ENCODE assay signal across 8 mouse cellular contexts in the genomic region with DNA sequence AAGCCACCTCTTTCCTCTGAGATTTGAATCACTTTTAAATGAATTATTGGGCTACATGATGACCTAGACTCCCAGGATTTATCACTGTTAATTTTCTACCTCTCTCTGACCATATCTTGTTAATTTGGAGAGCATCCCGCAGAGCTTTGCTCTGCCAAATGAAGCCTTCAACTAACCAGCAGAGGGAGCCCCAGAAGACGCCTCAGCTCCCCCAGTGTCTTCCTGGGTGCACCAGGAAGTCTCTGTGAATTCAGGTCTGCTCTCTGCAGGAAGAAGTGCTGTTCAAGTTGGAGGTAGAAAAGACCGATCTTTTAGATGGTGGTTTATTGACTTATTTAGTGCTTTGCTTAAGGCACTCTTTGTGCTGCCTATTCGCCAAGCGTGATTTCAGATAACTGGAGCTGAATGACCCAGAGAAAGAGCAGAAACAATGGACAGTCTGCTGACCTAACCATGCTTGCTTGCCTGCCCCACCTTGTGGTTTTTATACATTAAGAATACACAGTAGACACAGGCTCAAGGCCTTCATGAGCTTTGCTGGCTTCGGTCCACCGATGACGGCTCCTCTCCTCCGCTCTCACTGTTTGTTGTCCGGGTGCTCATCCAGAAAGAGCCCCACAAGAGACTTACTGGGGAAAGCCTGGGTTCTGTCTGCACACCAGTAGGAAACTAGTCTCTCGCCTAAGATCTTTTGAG. TPM values are rescaled to one million over a fixed set of nuclear protein-coding genes. Genes with fewer than 3 reads are reported as not detected.
A peak's percentile ranks its signal among the peaks of the same experiment; 100 is the strongest.
DNase-seq lines count a peak whose midpoint lies in the region; TF ChIP-seq lines count a peak whose summit lies in the region.

No protein-coding gene starts in this region.

- TF ChIP-seq POLR2A in brain, embryonic 14.5 days (IDR thresholded peaks at IDR 0.05; ENCODE audit: borderline replicate concordance, extremely low read depth, insufficient read depth, insufficient read length, poor library complexity, severe bottlenecking): no peak

- DNase-seq in gastrocnemius, adult 18-20 months (ENCODE audit: low spot score): peak; percentile 18
- no peak for DNase-seq in gastrocnemius, postnatal 25 days
- DNase-seq in right cerebral cortex, adult 2 months (ENCODE audit: low spot score in 2 of 2): peak; percentile 33 to 34
- DNase-seq in right cerebral cortex, postnatal 36 days (ENCODE audit: low spot score in 2 of 2): no peak
- peak; percentile 78 for DNase-seq in brain, embryonic 14.5 days (ENCODE audit: low read depth)
- peak; percentile 76 for DNase-seq in induced T-regulatory cell, adult 2 months (ENCODE audit: low read depth)
- peak; percentile 21 for DNase-seq in lung, postnatal 14 days
- peak; percentile 58 for DNase-seq in thymus, postnatal 14 days

- TF ChIP-seq CTCF in brain, embryonic 14.5 days (IDR thresholded peaks at IDR 0.05; ENCODE audit: borderline replicate concordance, extremely low read depth, insufficient read depth, insufficient read length): peak; percentile 73

RNA-seq across cellular contexts. Expression of a gene that starts 38.9 kb away (rescaled TPM):
- total RNA-seq in gastrocnemius, adult 18-20 months (2021): 1 to 10 TPM in 1 of 2 experiments, under 1 TPM in 1; 0.64 to 1.7 TPM
- total RNA-seq in gastrocnemius, postnatal 25 days (2021): 1 to 10 TPM in 1 of 2 experiments, under 1 TPM in 1; 0.36 to 2.1 TPM
- polyA plus RNA-seq in brain, embryonic 14.5 days (2012; rRNA removed): 0.35 and 0.41 TPM in 2 replicates

RNA-seq across cellular contexts. Expression of a gene that starts 39.1 kb away (rescaled TPM):
- under 1 TPM; 0.64 to 0.81 TPM for total RNA-seq in gastrocnemius, adult 18-20 months (2021)
- under 1 TPM; 0.69 to 0.80 TPM for total RNA-seq in gastrocnemius, postnatal 25 days (2021)
- polyA plus RNA-seq in brain, embryonic 14.5 days (2012; rRNA removed): 4.7 and 5.3 TPM in 2 replicates

Comparison
In these comparisons a context has a peak if more than half of its experiments do, and no peak if none do; other contexts are left out.
1. DNase-seq: peak in gastrocnemius, adult 18-20 months (single experiment), right cerebral cortex, adult 2 months (2 of 2), brain, embryonic 14.5 days (single experiment), induced T-regulatory cell, adult 2 months (single experiment), lung, postnatal 14 days (single experiment) and thymus, postnatal 14 days (single experiment); none in gastrocnemius, postnatal 25 days (single experiment) and right cerebral cortex, postnatal 36 days (0 of 2).